8 mouse cellular contexts compared by ENCODE assay signal in genomic region chr2:167685137-167685536, GRCm38 (mm10). TPM values are rescaled to one million over a fixed set of nuclear protein-coding genes. Genes with fewer than 3 reads are reported as not detected.
DNase-seq lines count a peak whose midpoint lies in the region; ATAC-seq and TF ChIP-seq lines count a peak whose summit lies in the region.

No protein-coding gene starts in this region.

- H3K27ac ChIP-seq in liver, adult 2 months (replicated peaks; ENCODE audit: insufficient read depth, low read depth, low read length) = no peak overlapping the region
- no peak overlapping the region for H3K27ac ChIP-seq in neural tube, embryonic 13.5 days (replicated peaks)
- H3K27ac ChIP-seq in testis, adult 2 months (ENCODE audit: control insufficient read depth, insufficient read depth, low read depth, low read length) = no peak overlapping the region

- peaks cover 4% of the 10 kb centered on the region; the same call in 1 of the 2 replicates for H3K4me1 ChIP-seq in liver, adult 2 months (ENCODE audit: control insufficient read depth, insufficient read depth, low read length)
- H3K4me1 ChIP-seq in neural tube, embryonic 13.5 days (replicated peaks) = peaks cover 20% of the 10 kb centered on the region
- peaks cover 12% of the 10 kb centered on the region for H3K4me1 ChIP-seq in testis, adult 2 months (ENCODE audit: control insufficient read depth, insufficient read depth, low read length)

- no peaks in the 10 kb centered on the region for H3K27me3 ChIP-seq in liver, adult 2 months (ENCODE audit: control insufficient read depth, insufficient read depth, low read length)
- peaks cover 54% of the 10 kb centered on the region for H3K27me3 ChIP-seq in neural tube, embryonic 13.5 days
- no peaks in the 10 kb centered on the region for H3K27me3 ChIP-seq in testis, adult 2 months (ENCODE audit: control insufficient read depth, insufficient read depth, low read length)

- no peak for TF ChIP-seq POLR2A in liver, adult 2 months (IDR thresholded peaks at IDR 0.05; ENCODE audit: extremely low read depth, insufficient read depth, low read length)
- TF ChIP-seq POLR2A in testis, adult 2 months (IDR thresholded peaks at IDR 0.05; ENCODE audit: control insufficient read depth, low read depth, low read length) = no peak

- peak; percentile 7; the same call in 1 of the 2 replicates for ATAC-seq in neural tube, embryonic 13.5 days (ENCODE audit: low read depth)

- WGBS in liver, adult 2 months = 10% methylated on average over 8 of the region's 8 CpGs
- 7% methylated on average over 8 of the region's 8 CpGs for WGBS in neural tube, embryonic 13.5 days

- peaks cover 8% of the 10 kb centered on the region for H3K79me2 ChIP-seq in liver, adult 2 months (ENCODE audit: control insufficient read depth, insufficient read depth, low read length)

- no peak overlapping the region for H3K4me2 ChIP-seq in neural tube, embryonic 13.5 days

- no peaks in the 10 kb centered on the region for H3K9me3 ChIP-seq in neural tube, embryonic 13.5 days

- peak; percentile 100 for TF ChIP-seq CTCF in liver, adult 2 months (IDR thresholded peaks at IDR 0.05; ENCODE audit: low read depth, low read length)
- peak; percentile 98 for TF ChIP-seq CTCF in testis, adult 2 months (IDR thresholded peaks at IDR 0.05; ENCODE audit: control insufficient read depth, insufficient read depth, insufficient replicate concordance, low read depth, low read length)

- H3K9ac ChIP-seq in liver, adult 2 months (ENCODE audit: low read depth, low read length) = no peak overlapping the region
- H3K9ac ChIP-seq in neural tube, embryonic 13.5 days = no peak overlapping the region

- no peak overlapping the region for H3K4me3 ChIP-seq in liver, adult 2 months (ENCODE audit: insufficient read depth, low read depth, low read length)
- H3K4me3 ChIP-seq in neural tube, embryonic 13.5 days = no peak overlapping the region
- no peak overlapping the region for H3K4me3 ChIP-seq in testis, adult 2 months (ENCODE audit: control insufficient read depth, low read depth, low read length)

- H3K36me3 ChIP-seq in liver, adult 2 months (ENCODE audit: control insufficient read depth, insufficient read depth, low read length) = no peaks in the 10 kb centered on the region
- H3K36me3 ChIP-seq in neural tube, embryonic 13.5 days = no peaks in the 10 kb centered on the region
- H3K36me3 ChIP-seq in testis, adult 2 months (ENCODE audit: control insufficient read depth, insufficient read depth, low read length) = no peaks in the 10 kb centered on the region

- DNase-seq in 3134 (ENCODE audit: extremely low read depth, insufficient read length, low spot score) (peak; percentile 70), R1 (ENCODE audit: low read depth, low spot score) (peak; percentile 86)
- DNase-seq in cerebellum, postnatal 25 days = peak; percentile 96 to 97
- peak; percentile 98 to 99 for DNase-seq in frontal cortex, postnatal 36 days (ENCODE audit: low spot score in 2 of 2)
- DNase-seq in kidney, adult 9 months = peak; percentile 99
- peak; percentile 78 for DNase-seq in liver, adult 2 months (ENCODE audit: extremely low read depth, low read depth, low spot score)

RNA-seq across cellular contexts. Expression of gene Cebpb, which starts 3.6 kb away (rescaled TPM):
- total RNA-seq in liver, adult 2 months (2014; rRNA removed) = 125 and 147 TPM in 2 replicates
- 200 and 210 TPM in 2 replicates for polyA plus RNA-seq in liver, adult 2 months (2012; rRNA removed)
- polyA plus RNA-seq in neural tube, embryonic 13.5 days (2015; fragmentation: Nextera tagmentation; extraction: Ambion mirVana) = 2.2 and 2.3 TPM in 2 replicates
- 2.9 and 4.0 TPM in 2 replicates for polyA plus RNA-seq in testis, adult 2 months (2012; rRNA removed)

RNA-seq across cellular contexts. Expression of gene Tmem189, which starts 4.5 kb away (rescaled TPM):
- total RNA-seq in liver, adult 2 months (2014; rRNA removed) = 4.8 and 5.8 TPM in 2 replicates
- polyA plus RNA-seq in liver, adult 2 months (2012; rRNA removed) = 19.6 and 24.8 TPM in 2 replicates
- polyA plus RNA-seq in neural tube, embryonic 13.5 days (2015; fragmentation: Nextera tagmentation; extraction: Ambion mirVana) = 40.1 and 41.9 TPM in 2 replicates
- 97.4 and 99.8 TPM in 2 replicates for polyA plus RNA-seq in testis, adult 2 months (2012; rRNA removed)

RNA-seq across cellular contexts. Expression of gene Gm20431, which starts 23.8 kb away (rescaled TPM):
- total RNA-seq in liver, adult 2 months (2014; rRNA removed) = not detected in 2 replicates
- 10.6 and 10.8 TPM in 2 replicates for polyA plus RNA-seq in liver, adult 2 months (2012; rRNA removed)
- 9.1 and 9.3 TPM in 2 replicates for polyA plus RNA-seq in neural tube, embryonic 13.5 days (2015; fragmentation: Nextera tagmentation; extraction: Ambion mirVana)
- polyA plus RNA-seq in testis, adult 2 months (2012; rRNA removed) = 41.0 and 48.4 TPM in 2 replicates

RNA-seq across cellular contexts. Expression of gene Ube2v1, which starts 53.2 kb away (rescaled TPM):
- total RNA-seq in liver, adult 2 months (2014; rRNA removed) = 26.2 and 34.5 TPM in 2 replicates
- polyA plus RNA-seq in liver, adult 2 months (2012; rRNA removed) = 69.9 and 75.2 TPM in 2 replicates
- 326 and 340 TPM in 2 replicates for polyA plus RNA-seq in neural tube, embryonic 13.5 days (2015; fragmentation: Nextera tagmentation; extraction: Ambion mirVana)
- 17.9 and 21.6 TPM in 2 replicates for polyA plus RNA-seq in testis, adult 2 months (2012; rRNA removed)

Comparison
In these comparisons a context has a peak if more than half of its experiments do, and no peak if none do; other contexts are left out.
1. RNA of gene Cebpb, which starts 3.6 kb away (polyA plus RNA-seq): 200 to 210 TPM in liver, adult 2 months; 2.9 to 4.0 TPM in testis, adult 2 months and 2.2 to 2.3 TPM in neural tube, embryonic 13.5 days; every median in the first group is over 10 times any median in the second.
2. Peak in every context shown above with its lines, with median percentiles within 50 percentile points of each other: DNase-seq.